Mouse (Mus musculus): Measurements from ENCODE around the gene Gm26566.

- TF ChIP-seq POLR2A (IDR thresholded peaks at IDR 0.05; ENCODE audit: insufficient read length, low read depth) = no peak
- TF ChIP-seq MAX (IDR thresholded peaks at IDR 0.05; ENCODE audit: low read depth) = no peak
- TF ChIP-seq E2F4 (IDR thresholded peaks at IDR 0.05; ENCODE audit: insufficient read depth) = no peak
Observed at GRCm38 (mm10) chr4:88691259-88691658, 30.3 kb upstream of the Gm26566 start, which contains the start of gene Ifnab.

Measured in myocyte (in vitro differentiated cells).